11 mouse cellular contexts compared by ENCODE assay signal in genomic region chr12:12812873-12813272, GRCm38 (mm10).
DNase-seq lines count a peak whose midpoint lies in the region; ATAC-seq and TF ChIP-seq lines count a peak whose summit lies in the region.
"Had no signal": no experiment of that assay in that cellular context is flagged by ENCODE, and none has a peak within 500 bp of the region (broad histone marks: within the 10 kb centered on the region; RNA-seq: fewer than 3 reads in every experiment).

No protein-coding gene starts in this region.

- H3K27ac ChIP-seq in forebrain, embryonic 11.5 days (ENCODE audit: low read depth, low read length): no peak overlapping the region
- no peak overlapping the region for H3K27ac ChIP-seq in forebrain, postnatal 0 days (ENCODE audit: low read depth, low read length)
- H3K27ac ChIP-seq in hindbrain, embryonic 12.5 days: peak overlapping the region; percentile 36
- H3K27ac ChIP-seq in midbrain, embryonic 15.5 days: no peak overlapping the region

- H3K4me3 ChIP-seq in forebrain, embryonic 11.5 days (ENCODE audit: low read depth, low read length): no peak overlapping the region
- no peak overlapping the region for H3K4me3 ChIP-seq in forebrain, postnatal 0 days (ENCODE audit: low read depth, low read length)
- H3K4me3 ChIP-seq in hindbrain, embryonic 12.5 days: no peak overlapping the region
- no peak overlapping the region for H3K4me3 ChIP-seq in midbrain, embryonic 15.5 days
- H3K4me3 ChIP-seq: heart, embryonic 12.5 days had no signal

- H3K4me1 ChIP-seq in forebrain, embryonic 11.5 days (replicated peaks; ENCODE audit: control insufficient read depth, insufficient read depth, low read length): peaks cover 15% of the 10 kb centered on the region
- H3K4me1 ChIP-seq in forebrain, postnatal 0 days (ENCODE audit: insufficient read depth): peaks cover 9% of the 10 kb centered on the region; the same call in 1 of the 2 replicates
- H3K4me1 ChIP-seq in hindbrain, embryonic 12.5 days: peaks cover 35% of the 10 kb centered on the region
- H3K4me1 ChIP-seq in midbrain, embryonic 15.5 days: peaks cover 23% of the 10 kb centered on the region

- no peaks in the 10 kb centered on the region for H3K27me3 ChIP-seq in forebrain, embryonic 11.5 days (ENCODE audit: control insufficient read depth, insufficient read depth, low read length)
- H3K27me3 ChIP-seq in forebrain, postnatal 0 days (ENCODE audit: insufficient read depth, low read length): no peaks in the 10 kb centered on the region
- no peaks in the 10 kb centered on the region for H3K27me3 ChIP-seq in hindbrain, embryonic 12.5 days
- no peaks in the 10 kb centered on the region for H3K27me3 ChIP-seq in midbrain, embryonic 15.5 days (replicated peaks)
- H3K27me3 ChIP-seq: heart, embryonic 12.5 days had no signal

- DNase-seq in forebrain, embryonic 11.5 days (ENCODE audit: low spot score): peak; percentile 69
- DNase-seq in forebrain, postnatal 0 days: no peak
- DNase-seq in R1 (ENCODE audit: low read depth, low spot score): peak; percentile 68
- DNase-seq in ovary, adult 18-20 months (ENCODE audit: low spot score): no peak
- no peak for DNase-seq in layer of hippocampus, postnatal 14 days (ENCODE audit: low spot score in 2 of 2)
- DNase-seq in heart, adult 8-10 months (ENCODE audit: low spot score): no peak
- DNase-seq: kidney, adult 18-20 months; lung, adult 2 months had no signal

- peak; percentile 42; the same call in 1 of the 2 replicates for ATAC-seq in forebrain, embryonic 11.5 days (replicated peaks; ENCODE audit: low FRiP score)
- ATAC-seq in forebrain, postnatal 0 days: no peak
- peak; percentile 84 for ATAC-seq in hindbrain, embryonic 12.5 days (ENCODE audit: low FRiP score)
- peak; percentile 32; the same call in 1 of the 2 replicates for ATAC-seq in midbrain, embryonic 15.5 days (replicated peaks)

- no peak overlapping the region for H3K4me2 ChIP-seq in forebrain, embryonic 11.5 days (ENCODE audit: low read depth, low read length, severe bottlenecking)
- H3K4me2 ChIP-seq in forebrain, postnatal 0 days (ENCODE audit: low read depth): no peak overlapping the region
- no peak overlapping the region for H3K4me2 ChIP-seq in hindbrain, embryonic 12.5 days (replicated peaks)
- H3K4me2 ChIP-seq in midbrain, embryonic 15.5 days: no peak overlapping the region
- H3K4me2 ChIP-seq: heart, embryonic 12.5 days had no signal

- 51% methylated on average over 6 of the region's 6 CpGs for WGBS in forebrain, embryonic 11.5 days
- 65% methylated on average over 6 of the region's 6 CpGs for WGBS in forebrain, postnatal 0 days
- WGBS in hindbrain, embryonic 12.5 days: 22% methylated on average over 6 of the region's 6 CpGs
- 30% methylated on average over 6 of the region's 6 CpGs for WGBS in midbrain, embryonic 15.5 days

- TF ChIP-seq CTCF in forebrain, postnatal 0 days (IDR thresholded peaks at IDR 0.05; ENCODE audit: low read depth): no peak

- H3K9ac ChIP-seq in forebrain, embryonic 11.5 days (ENCODE audit: low read length): no peak overlapping the region
- no peak overlapping the region for H3K9ac ChIP-seq in forebrain, postnatal 0 days
- H3K9ac ChIP-seq in hindbrain, embryonic 12.5 days: no peak overlapping the region
- H3K9ac ChIP-seq in midbrain, embryonic 15.5 days: no peak overlapping the region
- H3K9ac ChIP-seq: heart, embryonic 12.5 days had no signal

- no peaks in the 10 kb centered on the region for H3K9me3 ChIP-seq in forebrain, embryonic 11.5 days (ENCODE audit: control insufficient read depth, low read length)
- H3K9me3 ChIP-seq in forebrain, postnatal 0 days (ENCODE audit: low read length): no peaks in the 10 kb centered on the region
- no peaks in the 10 kb centered on the region for H3K9me3 ChIP-seq in hindbrain, embryonic 12.5 days (replicated peaks)
- no peaks in the 10 kb centered on the region for H3K9me3 ChIP-seq in midbrain, embryonic 15.5 days
- H3K9me3 ChIP-seq: heart, embryonic 12.5 days had no signal

- H3K36me3 ChIP-seq in forebrain, embryonic 11.5 days (ENCODE audit: control insufficient read depth, insufficient read depth, low read length): no peaks in the 10 kb centered on the region
- H3K36me3 ChIP-seq in forebrain, postnatal 0 days (ENCODE audit: insufficient read depth): no peaks in the 10 kb centered on the region
- H3K36me3 ChIP-seq in hindbrain, embryonic 12.5 days: no peaks in the 10 kb centered on the region
- H3K36me3 ChIP-seq in midbrain, embryonic 15.5 days (replicated peaks): no peaks in the 10 kb centered on the region
- H3K36me3 ChIP-seq: heart, embryonic 12.5 days had no signal

Comparison
In these comparisons a context has a peak if more than half of its experiments do, and no peak if none do; other contexts are left out.
1. DNase-seq: peak in forebrain, embryonic 11.5 days (single experiment) and R1 (single experiment); none in forebrain, postnatal 0 days (single experiment), ovary, adult 18-20 months (single experiment), layer of hippocampus, postnatal 14 days (0 of 2) and heart, adult 8-10 months (single experiment).